Mouse (Mus musculus): ENCODE measurements around the gene Ghdc.

GRCm38 (mm10) chr11:100817311-100817710 lies 46.6 kb upstream of the Ghdc start:
- TF ChIP-seq CTCF (IDR thresholded peaks at IDR 0.05; ENCODE audit: control insufficient read depth, insufficient read depth, low read length) (no peak), POLR2A (IDR thresholded peaks at IDR 0.05; ENCODE audit: borderline replicate concordance, control insufficient read depth, low read depth, low read length) (no peak)

All from bone marrow, adult 2 months (tissue).